Mouse (Mus musculus) hematopoietic stem cell, adult 5-6 weeks (primary cell): ENCODE results near the gene Aff1. TPM values are rescaled to one million over a fixed set of nuclear protein-coding genes. Genes with fewer than 3 reads are reported as not detected.

ENCODE experiments used
- ATAC-seq, 2 experiments: fragments of 125-278 bp in 1 of 2; replicated peaks in 1 of 2; 2 replicates each; pipeline ENCODE4 v1.8.0; 2016 to 2017; ENCODE audit warnings: inconsistent platforms in 2 of 2, mild to moderate bottlenecking in 2 of 2, moderate number of reproducible peaks in 2 of 2, low read depth in 1 of 2, moderate TSS enrichment in 1 of 2; ENCODE audit not compliant: low FRiP score in 2 of 2, poor library complexity in 2 of 2, severe bottlenecking in 2 of 2, insufficient read depth in 1 of 2, low TSS enrichment in 1 of 2
- total RNA-seq: library from RNA; stranded (forward); fragments of 172-1452, 232-1000 nt; gene quantifications from 2 replicates; pipeline ENCODE4 v1.2.3, GENCODE M21; 2017

Aff1 gene
- total RNA-seq, 1 experiment from 2014 or later: 19.7 TPM

DNA sequence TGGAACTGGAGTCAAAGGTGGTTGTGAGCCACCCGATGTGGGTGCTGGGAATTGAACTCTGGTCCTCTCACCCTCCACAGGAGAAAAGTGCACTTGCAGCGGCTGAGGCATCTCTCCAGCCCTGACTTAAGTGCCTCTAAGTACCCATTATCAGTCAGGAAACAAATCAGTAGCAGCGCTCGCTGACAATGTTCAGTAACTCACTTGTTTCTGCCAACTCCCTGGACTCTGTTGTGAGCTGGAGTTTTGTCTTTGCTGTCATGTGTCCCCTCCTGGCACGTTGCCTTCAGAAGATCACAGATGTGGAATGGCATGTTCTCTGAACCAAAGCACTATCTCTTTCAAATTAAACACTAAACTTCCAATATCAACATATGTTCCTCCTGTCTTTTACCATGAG lies 2.5 kb upstream of the Aff1 start:
- no peak for ATAC-seq

DNA sequence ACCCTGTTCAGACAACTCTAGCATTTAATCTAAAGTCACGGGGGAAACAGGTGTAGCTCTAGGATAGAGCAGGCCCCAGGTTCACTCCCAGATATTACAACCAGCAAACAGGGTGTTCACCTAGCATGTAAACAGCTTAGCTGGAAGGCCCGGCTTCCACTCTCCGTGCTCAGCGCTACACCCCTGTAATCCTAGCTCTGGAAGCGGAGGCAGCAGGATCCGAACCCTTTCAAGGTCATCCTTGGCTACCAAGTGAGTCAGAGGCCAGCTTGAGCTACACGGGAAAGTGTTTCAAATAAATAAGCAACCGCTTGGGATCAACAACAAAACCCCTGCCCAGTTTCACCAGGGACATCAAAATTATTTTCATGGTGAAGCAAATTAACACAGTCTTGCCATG lies 2.0 kb upstream of the Aff1 start:
- ATAC-seq: no peak

DNA sequence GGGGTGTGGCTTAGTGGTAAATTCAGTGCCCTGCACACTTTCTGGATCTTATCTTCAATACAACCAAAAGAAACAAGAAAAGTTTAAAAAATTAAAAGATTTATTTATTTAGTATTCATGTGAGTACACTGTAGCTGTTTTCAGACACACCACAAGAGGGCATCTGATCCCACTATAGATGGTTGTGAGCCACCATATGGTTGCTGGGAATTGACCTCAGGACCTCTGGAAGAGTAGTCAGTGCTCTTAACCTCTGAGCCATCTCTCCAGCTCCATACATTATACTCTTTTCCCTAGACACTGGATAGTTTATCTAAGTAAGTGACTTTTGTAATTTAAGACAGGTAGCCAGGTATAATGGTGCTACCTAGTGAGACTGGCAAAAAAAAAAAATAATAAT lies 1.0 kb upstream of the Aff1 start:
- no peak for ATAC-seq

DNA sequence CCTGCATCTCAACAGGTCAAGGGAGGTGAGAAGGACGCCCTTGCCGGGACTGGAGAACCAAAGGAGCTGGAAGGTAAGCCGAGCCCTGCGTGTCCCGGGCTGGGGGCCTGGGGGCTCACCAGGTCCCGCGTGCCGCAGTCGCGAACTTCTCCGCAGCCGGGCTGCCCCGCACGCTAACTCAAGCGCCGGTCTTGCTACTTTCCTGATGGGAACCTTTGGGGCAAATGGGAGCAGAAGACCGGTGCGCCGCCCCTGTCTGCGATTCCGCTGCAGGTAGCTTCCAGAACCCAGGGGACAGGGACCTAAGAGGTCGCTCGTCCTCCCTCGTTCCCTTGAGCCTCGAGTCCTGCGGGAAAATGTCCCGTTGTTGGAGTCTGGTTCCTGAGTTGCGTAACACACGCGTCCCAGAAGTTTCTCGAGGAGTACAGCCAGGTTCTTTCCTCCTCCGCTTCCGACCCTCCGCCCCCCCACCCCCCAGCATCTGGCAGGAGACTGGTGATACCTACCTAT lies 412 bp downstream of the Aff1 start:
- no peak; a peak in 1 of 4 replicates for ATAC-seq

DNA sequence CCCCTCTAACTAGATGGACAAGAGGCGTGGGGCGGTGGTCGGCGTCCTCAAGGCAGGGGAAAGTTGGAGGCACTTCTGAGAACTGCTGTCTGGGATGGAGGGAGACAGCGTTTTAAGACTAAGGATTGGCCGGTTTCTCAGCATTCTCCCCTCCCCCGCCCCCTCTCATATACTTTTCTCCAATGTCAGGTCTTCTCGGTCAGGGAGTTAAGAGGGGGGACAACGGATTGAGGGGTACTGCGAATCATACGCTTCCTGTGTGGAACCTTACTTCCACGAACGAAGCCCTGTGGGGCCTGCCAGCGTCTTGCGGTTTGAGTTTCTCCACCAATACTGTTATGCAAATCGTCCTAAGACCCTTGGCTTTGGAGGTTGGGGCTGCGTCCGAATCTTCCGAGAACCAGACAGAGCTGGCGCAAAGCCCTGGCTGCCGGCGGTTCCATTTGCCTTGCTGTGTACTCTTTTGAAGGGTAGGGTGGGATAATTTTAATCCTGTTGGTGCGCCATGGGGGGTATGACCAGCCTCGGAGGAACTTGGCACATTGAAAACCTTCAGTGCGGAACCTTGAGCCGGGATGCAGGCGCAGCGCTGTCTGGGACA lies 967 bp downstream of the Aff1 start:
- ATAC-seq: peak; percentile 28 to 55; a peak in 3 of 4 replicates

DNA sequence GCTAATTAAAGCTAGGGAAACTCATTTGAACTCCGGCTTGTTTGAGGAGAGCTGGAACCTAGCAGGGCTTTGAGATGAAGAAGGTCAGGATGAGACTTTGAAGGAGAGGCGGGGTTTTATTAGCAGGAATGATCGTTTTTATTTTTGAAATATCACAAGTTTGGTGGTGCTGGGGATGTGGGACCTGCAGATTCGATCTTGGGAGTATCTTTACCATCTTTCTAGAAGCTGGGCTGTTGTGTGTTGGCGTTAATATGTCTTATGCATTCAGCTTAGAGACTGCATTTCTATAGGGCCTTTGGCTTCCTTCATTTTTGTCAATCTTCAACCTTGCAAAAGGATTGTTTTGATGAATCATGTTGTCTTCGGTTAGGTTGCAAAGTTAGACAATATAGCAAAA lies 1.9 kb downstream of the Aff1 start:
- ATAC-seq: no peak

DNA sequence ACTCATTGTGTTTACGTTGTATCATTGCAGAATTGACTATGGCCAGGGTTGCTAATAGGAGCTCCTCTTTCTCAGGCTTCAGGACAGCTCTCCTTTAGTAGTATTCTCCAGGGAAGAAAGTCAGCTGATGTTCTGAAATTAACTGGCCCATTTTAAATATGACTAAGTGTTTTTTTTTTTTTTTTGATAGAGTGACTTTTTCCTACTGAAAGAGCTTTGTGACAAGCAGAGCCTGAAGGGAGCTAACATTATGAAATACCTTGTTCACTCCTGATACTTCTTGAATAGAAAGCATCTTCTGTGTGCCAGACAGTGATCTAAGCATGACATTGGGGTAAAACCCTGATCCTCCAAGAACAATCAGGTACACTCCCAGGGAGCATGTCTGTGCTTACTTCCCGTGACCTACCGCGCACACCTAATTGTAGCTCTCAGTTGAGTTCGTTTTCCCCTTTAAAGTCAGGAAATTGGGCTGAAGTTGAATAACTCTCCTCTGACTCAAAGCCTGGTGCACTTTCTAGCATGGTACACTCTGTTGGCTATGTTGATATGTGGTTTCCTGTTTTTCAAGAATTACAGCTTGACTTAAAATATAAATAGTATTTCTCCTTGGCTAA lies 5.8 kb downstream of the Aff1 start:
- no peak for ATAC-seq

DNA sequence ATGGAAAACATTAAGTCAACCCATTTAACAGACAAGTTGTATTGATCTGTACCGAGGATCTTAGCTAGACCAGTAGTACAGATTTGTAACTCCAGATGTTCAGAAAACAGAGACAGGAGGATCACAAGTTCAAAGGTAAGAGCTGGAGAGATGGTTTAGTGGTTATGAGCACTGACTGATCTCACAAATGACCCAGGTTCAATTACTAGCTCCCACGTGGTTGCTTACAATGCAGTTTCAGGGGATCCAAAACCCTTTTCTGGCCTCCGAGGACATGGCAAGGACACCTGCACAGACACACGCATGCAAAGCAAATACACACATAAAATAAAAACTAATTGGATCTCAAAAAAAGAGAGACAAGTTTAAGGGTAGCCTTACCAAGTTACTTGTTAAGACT lies 6.4 kb downstream of the Aff1 start:
- no peak for ATAC-seq

DNA sequence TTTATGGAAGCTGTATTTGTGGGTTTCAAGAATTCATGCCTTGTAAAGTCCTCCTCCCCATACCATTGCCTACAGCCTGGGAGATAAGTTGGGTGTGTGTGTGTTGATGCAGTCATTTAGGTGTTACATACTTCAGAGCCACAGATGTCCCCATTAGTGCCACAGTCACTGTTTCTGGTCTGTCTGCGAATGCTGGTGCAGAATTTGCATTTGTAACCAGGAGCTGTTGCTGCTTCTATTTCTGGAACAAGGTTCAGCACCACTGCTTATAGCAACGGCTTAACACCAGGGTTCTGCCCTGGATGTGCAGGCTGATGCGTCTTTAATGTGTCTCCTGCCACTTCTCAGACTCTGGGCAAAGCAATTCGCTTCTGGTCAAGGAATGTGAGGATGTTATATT lies 7.4 kb downstream of the Aff1 start:
- no peak for ATAC-seq

DNA sequence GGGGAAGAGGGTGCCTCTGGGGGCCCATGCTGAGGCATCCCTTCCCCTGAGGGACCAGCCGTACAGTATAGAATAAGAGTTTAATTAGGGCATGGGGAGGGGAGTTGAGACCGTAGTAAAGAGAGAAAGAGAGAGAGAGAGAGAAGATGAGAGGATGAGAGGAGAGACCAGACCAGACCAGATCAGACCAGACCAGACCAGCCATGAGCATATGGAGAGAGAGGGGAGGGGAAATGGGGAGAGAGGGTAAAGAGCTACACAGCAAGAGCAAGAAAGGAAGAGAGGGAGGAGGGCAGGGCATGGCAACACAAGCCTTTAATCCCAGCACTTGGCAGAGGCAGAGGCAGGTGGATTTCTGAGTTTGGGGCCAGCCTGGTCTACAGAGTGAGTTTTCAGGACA lies 8.5 kb downstream of the Aff1 start:
- no peak for ATAC-seq

DNA sequence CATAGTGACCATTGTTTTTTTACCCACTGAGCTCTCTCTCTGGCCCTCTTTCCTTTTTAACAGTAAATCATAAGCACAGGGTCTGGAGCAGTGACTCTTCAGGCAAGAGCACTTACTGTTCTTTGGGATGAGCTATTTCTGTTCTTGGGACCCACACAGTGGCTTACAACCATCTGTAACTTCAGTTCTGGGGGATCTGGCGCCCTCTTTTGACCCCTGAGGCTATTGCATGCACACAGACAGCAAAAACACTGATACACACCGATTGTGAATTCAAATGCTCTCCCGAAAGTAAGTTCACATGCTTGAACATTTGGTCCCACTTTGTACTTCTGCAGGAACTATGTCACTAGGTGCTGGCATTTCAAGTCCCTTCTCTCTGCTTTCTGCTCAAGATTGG lies 9.3 kb downstream of the Aff1 start:
- no peak for ATAC-seq

DNA sequence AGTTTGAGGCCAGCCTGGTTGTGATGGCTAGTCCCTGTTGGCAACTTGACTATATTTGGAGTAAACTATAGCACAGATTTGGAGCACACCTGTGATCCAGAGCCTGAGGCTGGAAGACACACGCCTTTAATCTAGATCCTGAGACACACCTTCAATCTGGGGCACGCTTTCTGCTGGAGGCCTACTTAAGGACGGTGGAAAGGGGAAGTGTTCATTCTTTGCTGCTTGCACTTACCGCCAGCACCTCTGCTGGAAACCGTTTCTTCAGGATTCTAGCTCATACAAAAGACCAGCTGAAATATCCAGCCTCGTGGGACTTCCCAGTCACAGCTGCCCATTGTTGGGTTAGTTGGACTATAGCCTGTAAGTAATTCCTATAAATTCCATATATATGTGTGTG lies 10.4 kb downstream of the Aff1 start:
- ATAC-seq: peak; percentile 70 to 73; a peak in 3 of 4 replicates

DNA sequence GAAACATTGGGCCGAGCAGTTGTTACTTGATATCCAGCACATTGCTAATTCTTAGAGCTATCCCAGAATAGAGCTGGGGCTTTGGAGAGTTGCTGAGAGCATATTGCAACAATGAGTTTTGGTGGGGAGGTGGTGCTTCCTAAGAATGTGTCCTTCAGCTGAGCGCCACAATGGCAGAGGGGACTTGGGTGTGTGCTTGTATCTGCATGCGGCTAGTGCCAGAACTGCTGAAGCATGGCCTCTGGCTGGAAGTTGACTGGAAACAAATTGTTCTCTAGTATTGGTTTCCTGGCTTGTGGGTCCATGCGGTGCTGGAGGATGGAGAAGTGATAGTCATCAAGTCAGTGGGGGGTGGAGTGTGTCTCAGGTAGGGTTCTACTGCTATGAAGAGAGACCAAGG lies 13.2 kb downstream of the Aff1 start:
- no peak for ATAC-seq

DNA sequence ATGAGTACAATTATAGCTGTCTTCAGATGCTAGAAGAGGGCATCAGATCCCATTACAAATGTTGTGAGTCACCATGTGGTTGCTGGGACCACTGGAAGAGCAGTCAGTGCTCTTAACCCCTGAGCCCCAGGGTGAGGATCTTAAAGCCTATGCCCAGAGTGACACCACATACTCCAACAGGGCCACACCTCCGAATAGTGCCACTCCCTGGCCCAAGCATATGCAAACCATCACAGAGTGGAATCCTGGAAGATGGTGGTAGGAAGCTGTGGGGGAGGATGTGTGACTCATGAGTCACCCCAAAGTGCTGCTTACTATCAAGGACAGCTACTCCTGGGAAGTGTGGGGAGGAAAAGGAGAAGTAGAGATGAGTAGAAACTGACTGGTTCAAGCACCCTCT lies 13.7 kb downstream of the Aff1 start:
- peak in 1 of 2 experiments; percentile 37; a peak in 1 of 4 replicates for ATAC-seq

DNA sequence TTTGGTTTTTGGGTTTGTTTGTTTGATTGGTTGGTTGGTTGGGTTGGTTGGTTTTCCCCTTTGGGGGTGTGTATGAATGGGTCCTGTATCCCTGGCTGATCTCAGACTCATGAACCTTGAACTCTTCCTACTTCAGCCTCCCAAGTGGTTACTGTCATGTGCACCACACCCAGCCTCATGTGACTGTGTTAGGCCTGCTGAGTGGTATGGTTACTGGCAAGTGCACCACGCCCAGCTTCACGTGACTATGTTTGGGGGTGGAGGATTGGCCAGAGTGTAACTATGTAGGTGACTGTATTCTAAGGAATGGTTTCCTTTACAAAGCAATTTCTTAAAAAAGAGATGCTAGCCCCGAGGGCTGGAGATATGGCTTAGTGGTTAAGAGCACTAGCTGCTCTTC lies 16.9 kb downstream of the Aff1 start:
- no peak for ATAC-seq

DNA sequence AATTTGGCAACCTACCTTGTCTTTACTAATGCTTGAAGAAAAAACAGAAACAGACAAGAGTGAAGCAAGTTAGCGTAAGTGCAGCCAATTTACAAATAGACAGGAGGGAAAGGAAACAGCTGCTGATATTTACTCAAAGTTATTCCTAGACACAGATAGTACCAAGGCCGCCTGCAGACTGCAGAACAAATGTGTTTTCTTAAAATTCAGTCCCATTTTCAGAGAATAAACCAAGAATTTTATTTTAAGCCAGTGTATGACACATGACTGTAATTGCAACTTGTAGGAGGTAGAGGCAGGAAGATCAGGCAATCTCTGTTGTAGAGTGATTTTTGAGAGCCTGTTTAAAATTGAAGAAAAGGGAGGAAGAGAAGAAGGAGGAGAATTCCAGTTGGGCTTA lies 19.7 kb downstream of the Aff1 start:
- no peak for ATAC-seq

DNA sequence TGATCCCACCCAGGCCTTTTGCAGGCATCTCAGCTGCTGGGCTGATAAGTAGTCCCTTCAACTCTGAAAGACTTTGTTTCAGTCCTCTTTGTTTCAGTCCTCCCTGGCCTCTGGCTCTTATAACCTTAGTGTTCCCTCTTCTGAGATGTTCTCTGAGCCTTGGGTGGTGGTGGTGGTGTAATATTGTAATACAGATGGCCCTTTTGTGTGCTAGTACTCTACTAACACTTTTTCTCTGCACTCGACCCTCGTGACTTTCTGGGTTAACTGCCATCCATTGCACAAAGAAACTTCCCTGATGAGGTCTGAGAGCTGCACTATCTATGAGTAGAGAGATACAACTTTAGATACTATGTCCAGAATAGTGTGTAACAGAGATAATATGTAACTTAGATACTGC lies 21.2 kb downstream of the Aff1 start:
- ATAC-seq: no peak

DNA sequence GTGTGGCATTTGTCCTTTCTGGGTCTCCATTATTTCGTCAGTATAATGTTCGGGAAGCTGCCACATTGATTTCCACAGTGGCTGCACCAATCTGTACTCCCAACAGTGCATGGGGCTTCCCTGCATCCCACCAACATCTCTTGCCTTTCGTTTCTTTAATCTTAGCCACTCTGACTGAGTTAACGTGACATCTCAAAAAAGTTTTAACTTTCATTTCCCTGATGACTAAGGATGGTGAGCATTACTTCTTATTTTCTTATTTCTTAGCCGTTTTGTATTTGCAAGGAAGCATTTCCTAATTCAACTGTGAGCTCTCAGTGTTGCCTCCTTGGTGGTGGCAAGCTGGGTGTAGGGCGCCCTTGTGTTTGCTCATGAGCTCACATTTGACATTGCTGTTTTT lies 22.8 kb downstream of the Aff1 start:
- no peak for ATAC-seq

DNA sequence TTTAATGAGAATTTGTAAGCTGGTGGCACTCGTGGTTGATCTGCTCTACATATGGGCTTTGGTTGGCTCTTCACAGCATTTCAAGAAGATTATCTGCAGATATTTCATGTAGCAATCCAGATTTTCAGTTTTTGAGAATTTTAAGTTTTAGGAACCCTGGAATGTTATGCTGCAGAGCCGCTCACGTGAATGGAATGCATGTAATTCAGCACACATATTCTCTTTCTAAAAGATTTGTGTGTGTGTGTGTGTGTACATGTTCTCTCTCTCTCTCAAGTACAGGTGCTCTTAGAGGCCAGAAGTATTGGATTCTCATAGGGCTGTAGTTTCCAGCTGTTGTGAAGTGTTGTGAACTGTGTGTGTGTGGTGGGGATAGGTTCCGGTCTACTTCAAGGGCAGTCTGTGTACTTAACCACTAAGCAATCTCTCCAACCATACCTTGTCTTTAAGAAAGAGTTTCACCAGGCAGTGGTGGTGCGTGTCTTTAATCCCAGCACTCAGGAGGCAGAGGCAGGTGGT lies 24.7 kb downstream of the Aff1 start:
- ATAC-seq: no peak
